Mouse (Mus musculus): ENCODE data around the gene Sprtn.

Gene Sprtn

DNA sequence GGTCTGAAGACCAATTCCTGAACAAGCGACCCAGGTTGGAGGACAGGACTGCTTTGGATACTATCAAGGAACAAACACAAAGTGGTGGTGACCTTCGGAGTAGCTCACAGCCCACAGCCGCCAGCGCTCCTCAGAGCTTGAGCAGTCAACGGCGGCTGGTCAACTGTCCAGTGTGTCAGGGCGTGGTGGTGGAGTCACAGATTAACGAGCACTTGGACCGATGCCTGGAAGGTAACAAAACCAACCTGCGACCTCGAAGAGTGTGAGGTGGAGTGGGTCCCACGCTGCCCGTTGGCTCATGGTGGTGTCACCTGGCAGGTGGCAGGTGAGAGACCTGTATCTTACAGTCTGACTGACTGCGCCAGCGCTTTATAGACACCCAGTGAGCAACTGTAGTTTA lies 5.5 kb downstream of the Sprtn start:
- no peak for DNase-seq (ENCODE audit: low spot score in 2 of 2)

DNA sequence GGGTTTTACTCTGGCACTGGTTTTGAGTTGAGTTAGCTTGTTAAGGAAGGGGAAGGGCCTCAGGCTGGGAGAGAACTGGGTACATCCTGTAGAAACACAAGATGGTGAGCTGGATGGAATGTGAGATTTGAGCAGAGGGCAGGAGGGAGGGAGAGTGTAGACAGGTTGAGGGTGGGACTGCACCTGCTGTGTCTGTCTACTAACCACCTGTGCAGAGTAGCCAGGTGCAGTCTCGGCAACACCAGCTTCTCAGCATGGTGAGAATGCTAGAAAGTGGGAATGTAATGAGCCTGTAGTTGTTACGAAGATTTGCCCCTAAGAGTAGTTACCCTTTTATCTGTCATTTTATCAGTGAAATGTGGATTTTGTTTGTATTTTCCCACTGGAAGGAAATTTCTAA lies 7.8 kb downstream of the Sprtn start:
- DNase-seq (ENCODE audit: low spot score in 2 of 2): no peak

DNA sequence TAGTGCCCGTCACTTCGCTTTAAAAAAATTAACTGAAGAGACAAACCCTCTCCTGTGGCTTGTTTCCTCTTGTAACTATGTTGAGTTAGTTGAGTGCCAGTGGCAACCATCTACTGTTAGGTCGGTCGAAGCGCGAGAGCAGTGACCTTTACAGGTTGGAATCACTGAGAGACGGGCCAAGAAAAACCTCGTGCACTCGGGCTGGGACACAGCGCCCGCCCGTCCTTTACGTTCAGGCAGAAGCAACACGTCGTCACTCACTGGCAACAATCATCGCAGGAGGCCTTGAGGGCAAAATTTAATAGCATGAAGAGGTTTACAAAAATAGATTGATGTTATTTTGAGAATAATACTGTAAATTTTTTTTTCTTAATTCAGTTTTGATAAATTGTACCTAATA lies 12.2 kb downstream of the Sprtn start:
- DNase-seq (ENCODE audit: low spot score in 2 of 2): no peak

DNA sequence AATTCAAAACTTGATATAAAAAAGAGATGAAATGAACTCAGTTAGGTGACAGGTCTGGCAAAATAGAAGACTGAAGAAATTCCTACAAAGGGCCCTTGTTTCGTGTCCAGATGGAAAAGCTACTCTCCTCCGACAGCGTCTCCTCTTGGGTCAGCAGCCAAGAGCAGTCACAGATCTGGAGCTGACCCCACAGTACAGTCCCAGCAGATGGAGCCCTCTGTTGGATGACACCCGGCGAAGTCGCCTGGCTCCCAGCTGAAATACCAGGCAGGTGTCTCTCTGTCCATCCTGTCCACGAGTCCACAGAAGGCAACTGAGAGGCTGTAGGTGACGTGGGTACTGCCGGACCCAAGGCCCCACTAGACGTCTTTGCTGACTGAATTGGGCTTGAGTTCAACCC lies 12.7 kb downstream of the Sprtn start:
- no peak for DNase-seq (ENCODE audit: low spot score in 2 of 2)

DNA sequence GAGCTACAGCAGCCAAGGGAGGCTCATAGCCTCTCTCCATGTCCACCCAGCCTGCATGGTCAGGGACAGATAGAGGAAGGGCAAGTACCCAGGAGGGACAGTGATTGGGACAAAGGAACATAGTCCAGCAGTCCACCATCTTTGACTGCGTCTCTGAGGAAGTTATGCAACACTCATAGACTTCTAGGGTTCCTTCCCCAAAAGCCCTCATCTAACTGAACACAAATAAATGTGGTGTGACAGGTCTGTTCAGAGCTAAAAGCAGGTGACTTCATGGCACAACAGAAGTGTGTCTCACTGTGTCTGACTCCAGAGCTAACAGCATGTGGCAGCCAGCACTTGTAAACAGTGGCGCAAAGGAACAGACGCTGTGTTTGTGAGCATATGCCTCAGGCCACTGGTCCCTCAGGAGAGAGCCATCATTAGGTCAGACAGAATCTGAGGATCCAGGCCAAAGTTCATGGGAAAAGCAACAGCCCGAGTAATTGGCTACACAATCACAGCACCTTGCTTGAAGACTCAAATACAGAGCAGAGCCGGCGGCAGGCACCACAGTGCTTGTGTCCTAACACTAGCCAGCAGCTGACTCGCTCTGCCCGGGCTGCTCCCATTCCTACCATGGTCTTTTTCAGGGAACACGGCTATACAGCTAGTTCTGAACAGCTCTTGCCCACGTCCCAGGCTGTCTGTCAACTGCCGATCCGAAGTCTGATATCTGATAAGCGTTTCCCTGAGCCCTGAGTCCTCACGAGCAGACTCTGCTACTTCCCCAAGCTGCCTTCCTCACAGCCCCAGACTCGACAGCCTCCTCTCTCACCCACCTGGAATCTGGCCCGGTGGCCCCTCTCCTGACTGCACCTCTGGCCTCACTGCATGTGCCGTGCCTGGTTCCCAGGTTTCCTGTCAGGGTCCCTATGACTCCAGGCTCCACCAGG lies 14.5 kb downstream of the Sprtn start:
- no peak for DNase-seq (ENCODE audit: low spot score in 2 of 2)

DNA sequence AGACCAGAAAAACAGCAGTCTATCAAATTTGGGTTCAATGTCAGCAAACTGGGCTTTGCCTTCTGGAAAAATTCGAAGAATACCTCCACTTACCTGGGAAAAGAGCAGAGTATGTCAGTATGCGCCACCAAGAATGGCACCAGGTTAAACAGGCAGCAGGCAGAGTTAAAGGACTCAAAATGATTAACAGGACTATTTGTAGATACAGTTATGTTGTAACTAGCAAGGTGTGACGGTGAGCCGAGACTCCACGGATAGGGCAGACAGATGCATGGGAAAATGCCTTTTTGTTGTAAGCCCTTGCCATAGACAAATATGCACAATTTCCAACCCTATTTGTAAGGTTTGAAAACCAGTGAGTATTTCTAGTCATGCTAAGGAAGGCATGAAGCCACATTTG lies 16.4 kb downstream of the Sprtn start:
- DNase-seq (ENCODE audit: low spot score in 2 of 2): no peak

DNA sequence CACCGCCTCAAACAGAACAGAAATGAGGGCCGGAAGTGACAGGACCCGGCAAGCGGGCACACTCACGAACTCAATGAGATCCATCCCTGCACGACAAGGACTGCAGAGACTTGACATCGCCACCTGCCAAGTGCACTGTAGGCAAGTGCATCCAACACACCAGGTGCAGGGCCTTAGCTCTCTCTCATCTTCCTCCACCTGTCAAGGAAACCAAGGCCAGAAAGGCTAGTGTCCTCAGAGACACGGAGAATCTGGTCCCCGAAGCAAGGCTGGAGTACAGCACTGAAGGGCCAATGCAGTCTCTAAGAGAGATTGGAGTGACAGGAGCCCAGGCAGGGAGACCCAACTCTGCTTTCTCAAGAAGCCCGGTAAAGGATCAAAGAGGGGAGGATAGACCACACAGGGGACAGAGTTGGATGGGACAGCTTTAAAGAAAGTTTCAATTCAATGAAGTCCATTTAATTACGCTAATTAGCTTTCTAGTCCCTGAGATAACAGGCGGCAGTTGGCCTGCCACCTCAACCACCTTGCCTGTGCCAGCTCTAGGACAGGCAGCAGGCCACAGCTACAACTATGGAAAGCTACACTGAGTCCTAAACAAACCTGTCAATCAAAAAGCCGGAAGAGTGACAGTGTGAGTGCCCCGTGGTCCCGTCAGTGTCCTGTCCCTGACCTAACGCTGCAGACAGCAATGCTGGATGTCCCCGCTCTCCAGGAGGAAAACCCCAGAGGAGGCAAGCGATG lies 20.2 kb downstream of the Sprtn start:
- no peak for DNase-seq (ENCODE audit: low spot score in 2 of 2)

DNA sequence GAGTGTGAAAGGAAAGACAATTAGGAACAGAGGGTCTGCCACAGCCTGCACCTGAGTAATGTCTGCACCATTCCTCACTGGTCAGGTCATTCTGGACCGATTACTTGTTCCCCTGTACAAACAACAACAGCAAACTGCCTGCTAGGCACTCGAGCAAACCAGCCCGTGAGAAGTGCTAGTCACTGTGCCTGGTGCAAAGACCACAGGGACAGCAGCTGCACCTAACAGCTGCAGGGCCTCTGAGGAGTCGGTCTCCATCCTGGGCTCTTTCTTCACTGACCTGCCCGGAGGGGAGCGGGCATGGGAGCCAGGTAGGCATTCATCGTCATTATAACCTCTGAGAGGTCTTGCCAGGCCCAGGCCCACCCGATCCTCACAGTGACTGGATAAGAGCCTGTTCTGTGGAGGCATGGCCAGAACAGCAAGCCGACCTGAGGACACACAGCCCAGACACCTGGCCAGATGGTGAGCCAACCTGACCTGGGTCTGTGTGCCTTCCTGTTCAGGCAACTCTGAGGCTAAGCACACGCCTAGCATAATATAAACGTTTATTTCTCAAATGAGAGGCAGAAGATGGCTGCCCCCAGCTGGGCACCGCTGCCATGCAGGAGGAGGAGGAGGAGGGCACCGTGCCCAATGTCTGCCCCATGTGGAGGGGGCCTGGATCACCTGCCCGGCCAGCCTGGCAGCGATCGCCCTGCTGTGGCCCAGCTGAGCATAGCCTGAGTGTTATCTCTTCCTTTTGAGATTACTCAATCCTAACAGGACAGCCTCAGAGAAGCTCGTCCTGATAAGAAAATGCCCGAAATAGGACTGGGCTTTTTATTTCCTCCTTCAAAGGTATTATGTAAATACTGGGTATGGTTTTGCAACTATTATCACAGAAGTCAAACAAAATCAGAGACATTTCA lies 23.9 kb downstream of the Sprtn start:
- DNase-seq (ENCODE audit: low spot score in 2 of 2): no peak

DNA sequence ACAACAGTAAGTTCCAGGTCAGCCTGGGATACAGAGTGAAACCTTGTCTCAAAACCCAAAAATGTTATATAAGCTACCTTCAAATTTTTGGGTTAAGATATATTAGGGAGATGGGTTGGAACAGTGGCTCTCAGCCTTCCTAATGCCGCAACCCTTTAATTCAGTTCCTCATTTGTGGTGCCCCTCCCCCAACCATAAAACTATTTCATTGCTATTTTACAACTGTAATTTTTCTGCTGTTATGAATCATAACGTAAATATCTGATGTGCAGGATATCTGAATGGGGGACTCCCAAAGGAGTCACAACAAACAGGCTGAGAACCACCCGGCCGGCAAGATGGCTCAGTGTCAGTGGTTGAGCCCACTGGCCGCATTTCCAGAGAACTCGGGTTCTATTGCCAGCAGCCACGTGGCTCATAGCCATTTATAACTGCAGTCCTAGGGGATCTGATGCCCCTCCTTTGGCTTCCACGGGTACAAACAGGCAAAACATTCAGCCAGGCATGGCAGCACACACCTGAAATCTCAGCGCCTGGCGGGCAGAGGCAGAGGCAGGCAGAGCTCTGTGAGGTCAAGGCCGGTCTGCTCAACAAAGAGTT lies 24.9 kb downstream of the Sprtn start:
- DNase-seq (ENCODE audit: low spot score in 2 of 2): no peak

DNA sequence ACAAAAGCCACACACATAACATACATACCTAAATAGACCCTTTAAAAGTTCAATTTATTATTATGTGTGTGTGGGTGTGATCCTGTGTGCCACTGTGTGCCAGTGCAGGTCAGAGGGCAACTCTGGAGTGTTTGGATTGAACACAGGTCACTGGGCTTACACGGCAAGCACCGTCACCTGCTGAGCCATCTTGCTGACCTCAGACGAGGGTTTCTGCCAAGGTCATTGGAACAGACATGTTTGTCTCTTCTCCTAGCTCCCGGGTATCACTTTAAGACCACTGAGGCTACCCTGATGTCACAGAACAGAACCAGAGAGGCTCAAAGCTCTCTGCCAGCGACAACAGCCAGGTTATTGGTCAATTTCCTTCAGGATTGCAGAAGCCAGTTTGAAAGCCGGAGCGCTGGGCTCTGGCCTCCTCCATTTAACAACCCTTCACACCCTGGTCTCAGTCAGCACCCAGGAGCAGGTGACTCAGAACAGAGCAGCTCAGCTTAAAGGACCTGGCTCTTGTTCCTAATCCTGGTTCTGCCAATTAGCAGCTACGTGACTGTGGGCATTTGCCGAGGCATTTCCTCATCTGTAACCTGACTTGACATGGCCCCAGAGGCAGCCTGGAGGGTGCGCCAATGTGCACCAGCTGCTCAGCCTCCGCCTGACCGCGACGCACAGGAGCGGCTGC lies 26.4 kb downstream of the Sprtn start:
- no peak for DNase-seq (ENCODE audit: low spot score in 2 of 2)

DNA sequence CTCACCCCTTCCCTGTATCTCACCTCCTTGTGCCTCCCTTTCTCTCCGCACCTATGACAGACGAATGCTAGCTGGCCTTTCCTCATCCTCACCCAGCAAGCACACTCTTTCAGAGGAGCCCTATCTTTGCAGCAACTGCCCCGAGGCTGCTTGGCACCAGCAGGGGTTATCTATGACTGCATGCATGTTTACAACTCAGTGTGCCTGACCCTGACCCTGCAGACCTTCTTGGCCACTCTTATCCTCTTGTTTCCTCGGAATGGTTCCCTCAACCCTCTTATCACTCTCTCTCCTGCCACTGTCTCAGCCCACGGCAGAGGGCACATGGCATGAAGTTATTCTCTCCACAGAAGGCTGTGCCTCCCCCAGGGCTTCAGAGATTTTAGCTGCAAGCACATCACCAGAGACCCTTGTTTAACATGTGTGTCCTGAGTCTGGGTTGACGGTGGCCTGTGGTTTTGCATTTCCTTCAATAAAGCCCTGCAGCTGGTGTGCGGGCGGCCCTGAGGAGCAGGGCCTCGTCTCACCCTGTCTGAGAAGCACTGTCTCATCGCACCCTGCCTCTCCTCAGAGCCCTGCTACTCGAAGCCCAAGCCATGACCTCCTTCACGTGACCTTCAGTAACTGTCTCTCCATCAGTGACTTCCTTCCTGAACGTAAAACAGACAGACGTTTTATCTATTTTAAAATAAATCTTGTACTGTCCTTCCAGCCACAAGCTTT lies 28.0 kb downstream of the Sprtn start:
- DNase-seq (ENCODE audit: low spot score in 2 of 2): no peak

DNA sequence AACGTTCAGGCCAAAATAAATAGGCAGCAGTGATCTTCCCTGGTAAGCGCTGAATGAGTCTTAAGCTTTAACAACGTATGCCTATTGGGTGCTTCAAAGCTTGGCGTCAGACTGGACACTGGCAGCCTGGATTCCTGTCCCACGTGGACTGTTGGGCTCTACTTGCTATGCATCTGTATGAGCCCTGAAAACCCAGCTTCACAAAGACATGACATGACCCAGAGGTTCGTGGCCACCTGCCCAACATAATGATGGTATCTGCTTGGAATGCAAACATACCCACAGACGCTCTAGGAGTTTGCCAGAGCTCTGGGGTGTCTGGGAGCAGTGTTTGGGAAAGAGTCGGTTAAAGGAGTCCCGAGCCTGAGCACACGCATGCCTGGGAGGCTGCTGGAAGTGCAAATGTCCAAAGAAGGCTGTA lies 28.7 kb downstream of the Sprtn start:
- DNase-seq (ENCODE audit: low spot score in 2 of 2): no peak

DNA sequence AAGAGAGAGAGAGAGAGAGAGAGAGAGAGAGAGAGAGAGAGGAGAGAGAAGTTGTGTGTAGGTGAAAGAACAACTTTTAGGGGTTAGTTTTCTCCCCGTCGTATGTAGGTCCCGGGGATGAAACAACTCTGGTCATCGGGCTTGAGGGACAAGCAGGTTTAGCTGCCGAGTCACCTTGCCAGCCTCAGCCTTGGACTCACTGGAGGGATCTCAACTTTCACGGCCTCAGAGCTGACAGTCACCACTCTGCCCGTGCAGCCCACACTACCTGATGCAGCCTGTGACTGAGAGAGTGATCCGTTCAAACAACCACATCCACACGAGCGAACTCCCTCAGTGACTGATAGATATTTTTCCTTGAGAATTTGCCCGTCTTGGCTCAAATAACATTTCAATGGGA lies 31.3 kb downstream of the Sprtn start:
- no peak for DNase-seq (ENCODE audit: low spot score in 2 of 2)

DNA sequence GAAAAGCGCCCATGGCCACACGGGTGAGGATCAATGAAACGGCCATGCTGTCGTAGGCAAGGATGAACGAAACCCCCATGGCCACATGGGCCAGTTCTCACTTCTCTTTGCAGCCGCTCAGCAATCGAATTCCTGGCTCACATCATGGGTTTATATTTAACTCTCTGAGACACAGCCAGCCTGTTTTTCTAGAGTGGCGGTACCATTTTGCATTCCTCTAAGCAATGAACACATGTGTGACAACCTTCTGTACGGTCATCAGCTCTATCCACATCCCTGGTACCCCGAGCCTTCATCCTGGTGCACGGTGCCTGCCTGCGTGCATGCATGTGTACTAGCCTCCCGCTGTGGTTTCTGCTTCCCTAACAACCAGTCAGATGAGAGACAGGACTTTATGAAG lies 32.4 kb downstream of the Sprtn start:
- DNase-seq (ENCODE audit: low spot score in 2 of 2): peak in 1 of 2 experiments; percentile 26

DNA sequence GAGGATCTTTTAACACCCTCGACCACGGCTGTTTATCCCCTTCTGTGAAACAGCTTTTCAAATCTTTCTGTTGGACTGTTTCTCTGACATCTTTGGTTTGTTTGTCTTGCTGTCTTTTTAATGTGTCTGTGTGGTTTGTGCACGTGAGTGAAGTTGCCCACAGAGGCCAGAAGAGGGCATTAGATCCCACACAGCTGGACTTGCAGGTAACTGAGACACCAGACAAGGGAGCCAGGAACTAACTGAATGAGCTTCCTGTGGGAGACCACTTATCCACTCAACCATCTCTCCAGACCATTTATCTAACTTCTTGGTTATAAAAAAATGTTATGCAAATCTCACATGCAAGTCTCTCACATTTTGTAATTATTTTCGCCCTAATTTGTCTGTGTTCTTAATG lies 33.0 kb downstream of the Sprtn start:
- DNase-seq (ENCODE audit: low spot score in 2 of 2): no peak

DNA sequence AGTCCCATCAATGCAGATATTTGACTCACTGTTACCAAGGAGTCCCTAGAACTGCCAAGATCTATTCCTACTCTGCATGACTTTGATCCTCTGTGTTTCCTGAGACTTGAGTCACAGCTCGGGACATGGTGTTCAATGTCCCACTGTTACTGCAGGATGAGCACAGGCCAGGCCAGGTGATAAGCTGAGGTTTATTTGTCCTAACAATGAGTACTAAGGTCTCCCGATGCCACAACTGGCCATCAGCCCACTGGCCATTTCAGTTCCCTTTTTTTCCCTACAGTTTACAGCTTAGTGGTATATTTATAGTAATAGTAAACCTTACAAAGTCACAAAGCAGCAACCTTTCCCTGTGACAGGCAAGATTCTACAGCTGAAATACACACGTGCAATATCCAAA lies 34.7 kb downstream of the Sprtn start:
- no peak for DNase-seq (ENCODE audit: low spot score in 2 of 2)

DNA sequence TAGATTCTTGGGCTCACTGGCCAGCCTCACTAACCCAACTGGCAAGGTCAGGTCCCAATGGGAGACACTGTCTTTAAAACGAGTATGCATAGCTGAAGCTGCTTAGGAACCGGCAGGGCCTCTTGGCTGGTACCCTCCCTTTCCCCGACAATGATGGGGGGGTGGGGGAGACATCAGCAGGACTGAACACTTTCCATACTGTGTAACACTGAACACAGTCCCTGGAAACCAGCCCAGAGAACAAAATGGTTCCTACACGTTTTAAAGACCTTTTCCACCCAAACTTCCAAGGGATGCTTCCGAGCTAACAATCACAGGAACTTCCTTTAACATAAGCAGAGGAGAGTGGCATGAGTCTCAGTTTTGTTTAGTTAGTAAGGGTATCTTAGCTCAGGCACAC lies 37.4 kb downstream of the Sprtn start:
- DNase-seq (ENCODE audit: low spot score in 2 of 2): no peak

DNA sequence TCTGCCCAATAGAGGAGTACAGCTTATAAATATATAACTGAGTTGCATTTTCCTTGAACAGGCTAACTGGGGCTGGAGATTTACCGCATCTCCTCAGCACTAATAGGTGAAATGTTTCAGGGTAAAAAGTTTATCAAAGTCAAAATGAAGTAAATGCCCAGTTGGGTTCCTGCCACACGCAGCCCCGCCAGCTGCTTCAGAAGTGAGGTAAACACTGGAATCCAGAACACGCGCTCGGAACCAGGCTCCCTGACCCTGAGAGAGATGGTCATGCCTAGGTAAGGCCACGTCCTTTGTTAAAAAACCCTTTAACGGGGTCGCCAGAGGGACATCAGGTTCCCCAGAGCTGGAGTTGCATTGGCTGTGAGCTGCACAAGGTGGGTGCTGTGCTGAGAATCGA lies 39.0 kb downstream of the Sprtn start:
- DNase-seq (ENCODE audit: low spot score in 2 of 2): no peak

DNA sequence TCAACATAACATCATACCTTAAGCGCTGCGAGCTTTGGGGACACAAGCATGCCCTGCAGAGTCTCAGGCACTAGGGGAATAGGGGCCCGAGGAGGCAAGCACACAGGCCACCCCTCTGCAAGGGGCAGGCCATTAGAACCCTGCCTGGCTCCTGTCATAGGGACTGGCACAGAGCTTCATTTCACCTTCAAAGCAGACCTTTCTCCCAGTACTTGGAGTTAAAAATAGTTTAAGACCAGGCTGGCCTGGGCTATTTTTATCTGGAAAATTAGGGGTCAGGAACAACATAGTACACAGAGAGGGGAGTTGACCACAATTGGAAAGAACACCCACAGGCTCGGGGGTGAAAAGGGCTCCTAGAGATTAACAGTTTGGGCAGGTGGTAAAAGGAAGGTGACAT lies 39.6 kb downstream of the Sprtn start:
- DNase-seq (ENCODE audit: low spot score in 2 of 2): no peak

DNA sequence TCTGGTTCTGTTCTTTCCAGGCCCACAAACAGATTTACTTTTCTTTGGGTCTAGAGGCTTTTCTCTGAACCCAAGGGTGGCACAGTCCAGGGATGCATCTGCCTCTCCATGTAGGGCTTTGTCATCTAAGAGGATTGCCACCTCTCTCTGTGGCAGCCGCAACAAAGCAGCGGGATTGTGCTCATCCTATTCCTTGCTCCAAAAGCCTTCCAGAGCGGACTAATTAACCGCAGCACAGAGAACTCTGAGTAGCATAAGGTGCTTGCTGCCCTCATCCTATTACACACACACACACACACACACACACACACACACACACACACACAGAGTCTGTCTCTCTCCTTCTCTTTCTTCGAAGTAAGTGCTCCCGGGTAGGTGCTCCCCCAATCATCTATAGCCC lies 46.1 kb downstream of the Sprtn start:
- no peak for DNase-seq (ENCODE audit: low spot score in 2 of 2)
